Comparison of ENCODE assay signal across 10 mouse cellular contexts in genomic region chr1:153054112-153054821, GRCm38 (mm10).
DNase-seq lines count a peak whose midpoint lies in the region; ATAC-seq lines count a peak whose summit lies in the region.
"Had no signal": no experiment of that assay in that cellular context is flagged by ENCODE, and none has a peak within 500 bp of the region (broad histone marks: within the 10 kb centered on the region; RNA-seq: fewer than 3 reads in every experiment).

No protein-coding gene starts in this region.

- H3K27ac ChIP-seq in kidney, embryonic 15.5 days, result peak overlapping the region; percentile 54
- no peak overlapping the region for H3K27ac ChIP-seq in forebrain, embryonic 16.5 days (ENCODE audit: low read length)
- H3K27ac ChIP-seq in midbrain, embryonic 14.5 days (replicated peaks; ENCODE audit: low read depth, low read length), result peak overlapping the region; percentile 43
- H3K27ac ChIP-seq in liver, embryonic 12.5 days, result no peak overlapping the region
- H3K27ac ChIP-seq: liver, embryonic 14.5 days had no signal

- no peak overlapping the region for H3K4me3 ChIP-seq in kidney, embryonic 15.5 days (replicated peaks)
- H3K4me3 ChIP-seq in forebrain, embryonic 16.5 days (replicated peaks; ENCODE audit: low read length), result no peak overlapping the region
- no peak overlapping the region for H3K4me3 ChIP-seq in midbrain, embryonic 14.5 days (replicated peaks; ENCODE audit: low read depth, low read length)
- no peak overlapping the region for H3K4me3 ChIP-seq in liver, embryonic 12.5 days

- H3K9me3 ChIP-seq in kidney, embryonic 15.5 days (replicated peaks), result no peaks in the 10 kb centered on the region
- H3K9me3 ChIP-seq in forebrain, embryonic 16.5 days (ENCODE audit: control insufficient read depth, low read length), result no peaks in the 10 kb centered on the region
- no peaks in the 10 kb centered on the region for H3K9me3 ChIP-seq in midbrain, embryonic 14.5 days (ENCODE audit: control insufficient read depth, low read length)
- H3K9me3 ChIP-seq in liver, embryonic 12.5 days (replicated peaks), result no peaks in the 10 kb centered on the region
- H3K9me3 ChIP-seq: G1E had no signal

- 23% methylated on average over 11 of the region's 11 CpGs for WGBS in kidney, embryonic 15.5 days
- WGBS in forebrain, embryonic 16.5 days, result 6% methylated on average over 11 of the region's 11 CpGs
- 8% methylated on average over 11 of the region's 11 CpGs for WGBS in midbrain, embryonic 14.5 days
- WGBS in liver, embryonic 12.5 days (ENCODE audit: insufficient replicate concordance), result 48% methylated on average over 11 of the region's 11 CpGs

- H3K36me3 ChIP-seq in kidney, embryonic 15.5 days, result no peaks in the 10 kb centered on the region
- H3K36me3 ChIP-seq in forebrain, embryonic 16.5 days (ENCODE audit: control insufficient read depth, insufficient read depth), result no peaks in the 10 kb centered on the region
- no peaks in the 10 kb centered on the region for H3K36me3 ChIP-seq in midbrain, embryonic 14.5 days (ENCODE audit: control insufficient read depth, insufficient read depth, low read length)
- no peaks in the 10 kb centered on the region for H3K36me3 ChIP-seq in liver, embryonic 12.5 days
- H3K36me3 ChIP-seq: G1E had no signal

- no peak for DNase-seq in kidney, adult 11 months
- peak; percentile 86 for DNase-seq in cerebellum, adult 9-10 months
- DNase-seq in midbrain, embryonic 14.5 days, result peak; percentile 78
- no peak for DNase-seq in lung, postnatal 25 days (ENCODE audit: low spot score)

- H3K4me2 ChIP-seq in kidney, embryonic 15.5 days, result no peak overlapping the region
- no peak overlapping the region for H3K4me2 ChIP-seq in forebrain, embryonic 16.5 days (ENCODE audit: low read length)
- peak overlapping the region; percentile 7; the same call in 1 of the 2 replicates for H3K4me2 ChIP-seq in midbrain, embryonic 14.5 days (ENCODE audit: low read length)
- H3K4me2 ChIP-seq in liver, embryonic 12.5 days, result no peak overlapping the region

- H3K27me3 ChIP-seq in kidney, embryonic 15.5 days, result 0 out of 2 replicates have a peak, but pooled peaks cover 3% of the 10 kb centered on the region
- peaks cover 14% of the 10 kb centered on the region; the same call in 1 of the 2 replicates for H3K27me3 ChIP-seq in forebrain, embryonic 16.5 days (replicated peaks; ENCODE audit: control insufficient read depth, insufficient read depth, low read length)
- H3K27me3 ChIP-seq in midbrain, embryonic 14.5 days (ENCODE audit: control insufficient read depth, insufficient read depth, low read length), result peaks cover 31% of the 10 kb centered on the region
- H3K27me3 ChIP-seq in liver, embryonic 12.5 days (replicated peaks), result no peaks in the 10 kb centered on the region

- no peak overlapping the region for H3K9ac ChIP-seq in kidney, embryonic 15.5 days
- H3K9ac ChIP-seq in forebrain, embryonic 16.5 days (replicated peaks; ENCODE audit: low read depth, low read length), result no peak overlapping the region
- no peak overlapping the region for H3K9ac ChIP-seq in midbrain, embryonic 14.5 days (replicated peaks; ENCODE audit: low read length)
- H3K9ac ChIP-seq in liver, embryonic 12.5 days, result no peak overlapping the region
- H3K9ac ChIP-seq: liver, embryonic 14.5 days had no signal

- no peak for ATAC-seq in kidney, embryonic 15.5 days (replicated peaks; ENCODE audit: low FRiP score)
- peak; percentile 45; the same call in 1 of the 2 replicates for ATAC-seq in forebrain, embryonic 16.5 days
- ATAC-seq in midbrain, embryonic 14.5 days (ENCODE audit: low FRiP score, low TSS enrichment), result peak; percentile 71; the same call in 1 of the 2 replicates
- ATAC-seq in megakaryocyte progenitor cell, adult 5-6 weeks (replicated peaks; ENCODE audit: poor library complexity), result no peak
- no peak for ATAC-seq in liver, embryonic 12.5 days

- H3K4me1 ChIP-seq in kidney, embryonic 15.5 days, result peaks cover 28% of the 10 kb centered on the region
- peaks cover 16% of the 10 kb centered on the region for H3K4me1 ChIP-seq in forebrain, embryonic 16.5 days (replicated peaks; ENCODE audit: control insufficient read depth, insufficient read depth, low read length)
- peaks cover 15% of the 10 kb centered on the region for H3K4me1 ChIP-seq in midbrain, embryonic 14.5 days (ENCODE audit: control insufficient read depth, insufficient read depth, low read length)
- peaks cover 2% of the 10 kb centered on the region; the same call in 1 of the 2 replicates for H3K4me1 ChIP-seq in liver, embryonic 12.5 days

Comparison
In these comparisons a context has a peak if more than half of its experiments do, and no peak if none do; other contexts are left out.
1. ATAC-seq: peak in forebrain, embryonic 16.5 days (single experiment) and midbrain, embryonic 14.5 days (single experiment); none in kidney, embryonic 15.5 days (single experiment), megakaryocyte progenitor cell, adult 5-6 weeks (single experiment) and liver, embryonic 12.5 days (single experiment).
2. H3K27ac ChIP-seq: peak in kidney, embryonic 15.5 days (single experiment) and midbrain, embryonic 14.5 days (single experiment); none in forebrain, embryonic 16.5 days (single experiment) and liver, embryonic 12.5 days (single experiment).
3. DNase-seq: peak in cerebellum, adult 9-10 months (single experiment) and midbrain, embryonic 14.5 days (single experiment); none in kidney, adult 11 months (single experiment) and lung, postnatal 25 days (single experiment).